Mouse (Mus musculus) heart, adult 2 months (tissue): ENCODE measurements around the gene C8a.

ENCODE experiments used
- CTCF ChIP-seq: fragments of 200-600 bp; IDR thresholded peaks from 2 replicates; pipeline ENCODE4 v1.8.1; 2022; ENCODE audit warnings: antibody characterized with exemption, mild to moderate bottlenecking, moderate library complexity
- POLR2A ChIP-seq: fragments of 200-500 bp; IDR thresholded peaks from 2 replicates; pipeline ENCODE4 v1.6.1; 2011; ENCODE audit warnings: mild to moderate bottlenecking, low read depth, low read length, control low read depth; ENCODE audit not compliant: insufficient read depth

DNA sequence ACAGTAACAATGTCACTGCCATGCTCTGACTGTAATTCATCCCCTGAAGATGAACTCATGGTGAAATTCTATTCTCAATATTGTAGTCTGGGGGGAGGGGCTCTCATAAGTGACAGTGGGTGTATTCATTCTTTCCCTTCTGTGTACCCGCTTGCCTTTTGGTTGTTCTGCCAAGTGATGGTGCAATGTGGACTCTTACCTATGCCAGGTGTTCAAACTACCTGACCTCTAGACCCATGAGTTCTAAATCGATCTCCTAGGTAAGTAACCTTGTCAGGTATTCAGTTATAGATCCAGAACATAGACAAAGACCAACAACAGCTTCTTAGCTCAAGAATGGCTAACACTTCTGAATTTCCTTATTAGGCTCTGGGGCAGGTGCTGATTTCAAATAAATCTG, 37.9 kb downstream of the C8a start:
- TF ChIP-seq CTCF: no peak
- TF ChIP-seq POLR2A: no peak
